Mouse (Mus musculus) cerebellum, adult 2 months (tissue): ENCODE data around the gene Cldn34b1.
"Not testable (repeated sequence)": the region's sequence is repeated elsewhere in the genome, so short reads cannot be mapped to it uniquely, and the experiment has no call there.

Experiments used
- CTCF ChIP-seq: fragments of 200-500 bp; IDR thresholded peaks from 2 replicates; pipeline ENCODE4 v1.5.1; 2011; ENCODE audit warnings: low read depth, mild to moderate bottlenecking, control low read depth, low read length, moderate library complexity, borderline replicate concordance; ENCODE audit not compliant: insufficient read depth
- POLR2A ChIP-seq: fragments of 200-500 bp; IDR thresholded peaks from 2 replicates; pipeline ENCODE4 v1.6.1; 2011; ENCODE audit warnings: low read length, control low read depth, borderline replicate concordance; ENCODE audit not compliant: insufficient read depth

DNA sequence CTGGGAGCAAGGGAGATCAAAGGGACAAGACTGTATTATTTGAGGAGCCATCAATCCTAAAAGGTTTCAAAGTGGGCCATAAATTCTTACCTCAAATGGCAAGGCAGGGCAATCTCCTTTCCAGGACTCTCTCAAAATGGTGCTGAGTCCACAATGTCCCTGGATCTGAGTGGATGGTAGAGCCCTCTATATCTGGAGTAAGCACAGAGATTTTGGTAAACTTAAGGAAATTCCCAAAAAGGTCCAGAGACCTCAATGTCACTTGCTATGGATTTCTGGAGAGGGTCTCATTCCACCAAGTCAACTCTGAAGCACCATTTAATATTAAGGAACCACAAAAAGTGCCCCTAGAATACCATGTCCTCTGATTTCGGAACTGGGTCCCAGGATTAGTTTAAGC lies 45.8 kb upstream of the Cldn34b1 start, which contains the start of gene Magea6:
- TF ChIP-seq CTCF, POLR2A: not testable (repeated sequence)
